9 mouse cellular contexts compared by ENCODE assay signal in genomic region chr17:27513916-27514762, GRCm38 (mm10). TPM values are rescaled to one million over a fixed set of nuclear protein-coding genes. Genes with fewer than 3 reads are reported as not detected.
DNase-seq lines count a peak whose midpoint lies in the region; ATAC-seq and TF ChIP-seq lines count a peak whose summit lies in the region.
"Had no signal": no experiment of that assay in that cellular context is flagged by ENCODE, and none has a peak within 500 bp of the region (broad histone marks: within the 10 kb centered on the region; RNA-seq: fewer than 3 reads in every experiment).

No protein-coding gene starts in this region.

- peaks cover 75% of the 10 kb centered on the region for H3K27me3 ChIP-seq in embryonic facial prominence, embryonic 14.5 days (replicated peaks; ENCODE audit: control insufficient read depth, insufficient read depth, low read length)
- peaks cover 16% of the 10 kb centered on the region; the same call in 1 of the 2 replicates for H3K27me3 ChIP-seq in hindbrain, postnatal 0 days (ENCODE audit: insufficient read depth, low read length)

- ATAC-seq in embryonic facial prominence, embryonic 14.5 days (ENCODE audit: low read depth): no peak
- no peak for ATAC-seq in hindbrain, postnatal 0 days

- peak overlapping the region; percentile 100 for H3K4me2 ChIP-seq in embryonic facial prominence, embryonic 14.5 days (ENCODE audit: low read depth, low read length)
- peak overlapping the region; percentile 70 for H3K4me2 ChIP-seq in hindbrain, postnatal 0 days (ENCODE audit: low read depth, low read length)

- TF ChIP-seq CTCF in layer of hippocampus, adult 2 months (conservative IDR thresholded peaks at IDR 0.05): peak; percentile 63
- peak; percentile 72 for TF ChIP-seq CTCF in hindbrain, postnatal 0 days (IDR thresholded peaks at IDR 0.05; ENCODE audit: low read depth)

- 0 out of 2 replicates have a peak, but pooled peaks cover 8% of the 10 kb centered on the region for H3K4me1 ChIP-seq in embryonic facial prominence, embryonic 14.5 days (ENCODE audit: control insufficient read depth, insufficient read depth, low read length)
- peaks cover 6% of the 10 kb centered on the region; the same call in 1 of the 2 replicates for H3K4me1 ChIP-seq in hindbrain, postnatal 0 days (ENCODE audit: insufficient read depth, low read length)

- WGBS in embryonic facial prominence, embryonic 14.5 days: 36% methylated on average over 22 of the region's 27 CpGs
- WGBS in hindbrain, postnatal 0 days: 34% methylated on average over 27 of the region's 27 CpGs

- no peak overlapping the region for H3K9ac ChIP-seq in embryonic facial prominence, embryonic 14.5 days (ENCODE audit: low read depth, low read length)
- no peak overlapping the region for H3K9ac ChIP-seq in hindbrain, postnatal 0 days (replicated peaks; ENCODE audit: low read length)

- H3K9me3 ChIP-seq in embryonic facial prominence, embryonic 14.5 days (ENCODE audit: control insufficient read depth, low read length): no peaks in the 10 kb centered on the region
- no peaks in the 10 kb centered on the region for H3K9me3 ChIP-seq in hindbrain, postnatal 0 days (ENCODE audit: low read length)

- no peak for DNase-seq in layer of hippocampus, adult 2 months (ENCODE audit: low spot score in 2 of 2)
- DNase-seq in layer of hippocampus, adult 18-20 months (ENCODE audit: low spot score in 2 of 2): no peak
- no peak for DNase-seq in embryonic facial prominence, embryonic 14.5 days (ENCODE audit: low spot score)
- DNase-seq in hindbrain, postnatal 0 days (ENCODE audit: low spot score): peak; percentile 53
- peak; percentile 46 for DNase-seq in retina, postnatal 1 day
- no peak for DNase-seq in adrenal gland, postnatal 36 days
- no peak for DNase-seq in kidney, postnatal 10 days
- DNase-seq in kidney, adult 9 months: no peak
- DNase-seq: adrenal gland, postnatal 14 days had no signal

- no peaks in the 10 kb centered on the region for H3K36me3 ChIP-seq in embryonic facial prominence, embryonic 14.5 days (ENCODE audit: control insufficient read depth, insufficient read depth, low read length)
- H3K36me3 ChIP-seq in hindbrain, postnatal 0 days (ENCODE audit: insufficient read depth, low read length): no peaks in the 10 kb centered on the region

- H3K4me3 ChIP-seq in layer of hippocampus, adult 2 months: no peak overlapping the region
- peak overlapping the region; percentile 59 for H3K4me3 ChIP-seq in embryonic facial prominence, embryonic 14.5 days (ENCODE audit: low read depth, low read length)
- peak overlapping the region; percentile 65 for H3K4me3 ChIP-seq in hindbrain, postnatal 0 days (ENCODE audit: low read length)

- H3K27ac ChIP-seq in layer of hippocampus, adult 2 months: no peak overlapping the region
- no peak overlapping the region for H3K27ac ChIP-seq in embryonic facial prominence, embryonic 14.5 days (replicated peaks; ENCODE audit: low read depth, low read length)
- no peak overlapping the region; the same call in 1 of the 2 replicates for H3K27ac ChIP-seq in hindbrain, postnatal 0 days

RNA-seq across cellular contexts. Expression of gene Grm4, which starts 7.1 kb away (rescaled TPM):
- 1 to 10 TPM; 7.9 to 9.6 TPM for total RNA-seq in layer of hippocampus, adult 2 months (2021)
- total RNA-seq in layer of hippocampus, adult 18-20 months (2021): 10 to 100 TPM in 1 of 2 experiments, 1 to 10 TPM in 1; 9.2 to 12.8 TPM
- 0.97 and 1.2 TPM in 2 replicates for polyA plus RNA-seq in embryonic facial prominence, embryonic 14.5 days (2014; fragmentation: Nextera tagmentation; extraction: Ambion mirVana)
- total RNA-seq in hindbrain, postnatal 0 days (2014; rRNA removed): 34.3 and 38.8 TPM in 2 replicates
- polyA plus RNA-seq in hindbrain, postnatal 0 days (2015; fragmentation: Nextera tagmentation; extraction: Ambion mirVana): 8.7 and 10.1 TPM in 2 replicates
- 10 to 100 TPM in 1 of 2 experiments, 1 to 10 TPM in 1; 3.4 to 12.2 TPM for total RNA-seq in adrenal gland, postnatal 36 days (2021)

RNA-seq across cellular contexts. Expression of gene Hmga1, which starts 42.2 kb away (rescaled TPM):
- total RNA-seq in layer of hippocampus, adult 2 months (2021): 10 to 100 TPM; 30.5 to 38.2 TPM
- total RNA-seq in layer of hippocampus, adult 18-20 months (2021): 10 to 100 TPM; 42.1 to 44.6 TPM
- polyA plus RNA-seq in embryonic facial prominence, embryonic 14.5 days (2014; fragmentation: Nextera tagmentation; extraction: Ambion mirVana): 142 and 170 TPM in 2 replicates
- 142 and 170 TPM in 2 replicates for total RNA-seq in hindbrain, postnatal 0 days (2014; rRNA removed)
- 130 and 145 TPM in 2 replicates for polyA plus RNA-seq in hindbrain, postnatal 0 days (2015; fragmentation: Nextera tagmentation; extraction: Ambion mirVana)
- total RNA-seq in adrenal gland, postnatal 36 days (2021): 10 to 100 TPM; 16.1 to 19.4 TPM

RNA-seq across cellular contexts. Expression of gene AI413582, which starts 51.4 kb away (rescaled TPM):
- total RNA-seq in layer of hippocampus, adult 2 months (2021): 10 to 100 TPM; 61.6 to 66.1 TPM
- 10 to 100 TPM; 66.6 to 67.1 TPM for total RNA-seq in layer of hippocampus, adult 18-20 months (2021)
- polyA plus RNA-seq in embryonic facial prominence, embryonic 14.5 days (2014; fragmentation: Nextera tagmentation; extraction: Ambion mirVana): 28.8 and 29.3 TPM in 2 replicates
- 50.2 and 59.6 TPM in 2 replicates for total RNA-seq in hindbrain, postnatal 0 days (2014; rRNA removed)
- 92.7 and 95.3 TPM in 2 replicates for polyA plus RNA-seq in hindbrain, postnatal 0 days (2015; fragmentation: Nextera tagmentation; extraction: Ambion mirVana)
- 10 to 100 TPM; 20.0 to 22.9 TPM for total RNA-seq in adrenal gland, postnatal 36 days (2021)

Comparison
In these comparisons a context has a peak if more than half of its experiments do, and no peak if none do; other contexts are left out.
1. DNase-seq: peak in hindbrain, postnatal 0 days (single experiment) and retina, postnatal 1 day (single experiment); none in layer of hippocampus, adult 2 months (0 of 2), layer of hippocampus, adult 18-20 months (0 of 2), embryonic facial prominence, embryonic 14.5 days (single experiment), adrenal gland, postnatal 36 days (0 of 2), kidney, postnatal 10 days (single experiment) and kidney, adult 9 months (single experiment).